Comparison of ENCODE assay signal across 8 mouse cellular contexts in the genomic region with DNA sequence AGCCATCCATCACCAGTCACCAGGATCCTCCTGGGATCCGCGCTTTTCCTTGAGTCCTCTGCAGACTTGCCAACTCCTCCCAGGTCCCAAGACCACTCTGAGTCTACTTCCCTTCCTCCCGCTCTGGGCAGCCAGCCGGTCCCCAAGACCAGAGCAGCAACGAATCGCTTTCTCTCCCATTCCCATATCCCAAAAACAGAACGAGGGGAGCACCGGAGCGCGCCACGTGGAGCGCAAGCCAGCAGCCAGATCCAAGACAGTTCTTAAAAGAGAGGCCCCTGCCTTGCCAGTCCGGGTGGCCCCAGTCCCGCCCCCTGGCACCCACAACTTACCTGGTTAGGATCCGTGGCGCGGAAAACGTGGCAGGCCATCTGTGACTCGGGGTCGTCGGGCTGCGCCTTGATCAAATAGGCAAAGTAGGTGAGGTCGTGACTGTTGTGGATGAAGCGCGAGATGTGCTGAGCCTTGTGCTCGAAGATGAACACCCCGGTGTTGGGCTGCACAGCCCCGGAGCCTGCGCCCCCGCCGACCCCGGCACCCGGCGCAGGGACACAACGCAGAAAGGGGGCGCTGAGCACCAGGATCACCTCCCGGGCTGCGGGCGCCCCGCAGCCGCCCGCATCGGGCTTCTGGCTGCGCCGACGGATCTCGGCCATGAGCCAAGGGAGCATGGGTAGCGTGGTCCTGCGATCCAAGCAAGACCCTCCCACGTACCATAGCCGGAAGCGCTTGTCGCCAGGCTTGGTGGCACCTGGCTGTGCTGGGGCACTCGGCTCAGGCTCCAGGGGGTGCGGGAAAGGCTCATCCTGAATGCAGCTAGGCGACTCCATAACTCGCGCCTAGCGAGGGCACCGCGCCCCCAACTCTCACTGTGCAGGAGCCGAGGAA. TPM values are rescaled to one million over a fixed set of nuclear protein-coding genes. Genes with fewer than 3 reads are reported as not detected.
DNase-seq lines count a peak whose midpoint lies in the region; ATAC-seq and TF ChIP-seq lines count a peak whose summit lies in the region.

No protein-coding gene starts in this region.

- TF ChIP-seq CTCF in small intestine, adult 2 months (IDR thresholded peaks at IDR 0.05; ENCODE audit: extremely low read depth, insufficient read length, insufficient replicate concordance, low read depth, low read length), result no peak

- H3K4me3 ChIP-seq in hindbrain, embryonic 14.5 days (replicated peaks; ENCODE audit: low read length), result peak overlapping the region; percentile 55
- H3K4me3 ChIP-seq in midbrain, embryonic 11.5 days (ENCODE audit: low read depth, low read length), result peak overlapping the region; percentile 50
- peak overlapping the region; percentile 72 for H3K4me3 ChIP-seq in small intestine, adult 2 months (ENCODE audit: low read depth, low read length)

- H3K27ac ChIP-seq in hindbrain, embryonic 14.5 days, result peak overlapping the region; percentile 22; the same call in 1 of the 2 replicates
- H3K27ac ChIP-seq in midbrain, embryonic 11.5 days (ENCODE audit: low read depth, low read length), result no peak overlapping the region
- H3K27ac ChIP-seq in small intestine, adult 2 months (ENCODE audit: insufficient read depth, low read depth, low read length), result no peak overlapping the region

- ATAC-seq in hindbrain, embryonic 14.5 days (ENCODE audit: low FRiP score), result peak; percentile 58
- ATAC-seq in midbrain, embryonic 11.5 days (ENCODE audit: low FRiP score), result peak; percentile 64

- under 1% methylated on average over 62 of the region's 62 CpGs for WGBS in hindbrain, embryonic 14.5 days
- under 1% methylated on average over 62 of the region's 62 CpGs for WGBS in midbrain, embryonic 11.5 days
- under 1% methylated on average over 62 of the region's 62 CpGs for WGBS in small intestine, adult 2 months

- peaks cover 8% of the 10 kb centered on the region for H3K4me1 ChIP-seq in hindbrain, embryonic 14.5 days (replicated peaks; ENCODE audit: control insufficient read depth, insufficient read depth, low read length)
- peaks cover 4% of the 10 kb centered on the region; the same call in 1 of the 2 replicates for H3K4me1 ChIP-seq in midbrain, embryonic 11.5 days (ENCODE audit: control insufficient read depth, insufficient read depth, low read length)
- peaks cover 8% of the 10 kb centered on the region; the same call in 1 of the 2 replicates for H3K4me1 ChIP-seq in small intestine, adult 2 months (ENCODE audit: control insufficient read depth, insufficient read depth, insufficient read length, low read length)

- no peaks in the 10 kb centered on the region for H3K36me3 ChIP-seq in hindbrain, embryonic 14.5 days (replicated peaks; ENCODE audit: control insufficient read depth, insufficient read depth)
- no peaks in the 10 kb centered on the region for H3K36me3 ChIP-seq in midbrain, embryonic 11.5 days (ENCODE audit: control insufficient read depth, insufficient read depth, low read length)
- no peaks in the 10 kb centered on the region for H3K36me3 ChIP-seq in small intestine, adult 2 months (ENCODE audit: control insufficient read depth, insufficient read depth, low read length)

- peak; percentile 1 to 13 for DNase-seq in layer of hippocampus, adult 18-20 months (ENCODE audit: low spot score in 2 of 2)
- no peak for DNase-seq in layer of hippocampus, adult 9-11 months
- peak; percentile 72 to 74 for DNase-seq in cerebellum, postnatal 10 days
- DNase-seq in frontal cortex, postnatal 14 days (ENCODE audit: low spot score in 2 of 2), result peak; percentile 8 to 14
- DNase-seq in hindbrain, embryonic 14.5 days (ENCODE audit: low spot score), result peak; percentile 43
- peak; percentile 17 to 19 for DNase-seq in left cerebral cortex, postnatal 36 days (ENCODE audit: low spot score in 2 of 2)
- peak; percentile 96 for DNase-seq in midbrain, embryonic 11.5 days (ENCODE audit: low spot score, missing footprints)

- H3K9ac ChIP-seq in hindbrain, embryonic 14.5 days, result peak overlapping the region; percentile 59
- H3K9ac ChIP-seq in midbrain, embryonic 11.5 days (ENCODE audit: low read length), result peak overlapping the region; percentile 49

- no peak for TF ChIP-seq POLR2A in small intestine, adult 2 months (IDR thresholded peaks at IDR 0.05; ENCODE audit: low read depth, low read length)

- H3K4me2 ChIP-seq in hindbrain, embryonic 14.5 days (replicated peaks), result peak overlapping the region; percentile 99
- peak overlapping the region; percentile 99 for H3K4me2 ChIP-seq in midbrain, embryonic 11.5 days

- H3K9me3 ChIP-seq in hindbrain, embryonic 14.5 days (ENCODE audit: control insufficient read depth, low read length), result no peaks in the 10 kb centered on the region
- H3K9me3 ChIP-seq in midbrain, embryonic 11.5 days (ENCODE audit: control insufficient read depth, low read length), result no peaks in the 10 kb centered on the region

- intact Hi-C loops in left cerebral cortex, postnatal 36 days (cut with DNase I), result loop anchor here (5.0 kb wide), 2 partner anchors 44 to 91 kb away; partner anchors contain the start of gene Uchl3

- H3K27me3 ChIP-seq in hindbrain, embryonic 14.5 days (ENCODE audit: control insufficient read depth, insufficient read depth, low read length), result no peaks in the 10 kb centered on the region
- H3K27me3 ChIP-seq in midbrain, embryonic 11.5 days (ENCODE audit: control insufficient read depth, insufficient read depth, low read length), result peaks cover 11% of the 10 kb centered on the region
- peaks cover 9% of the 10 kb centered on the region; the same call in 1 of the 2 replicates for H3K27me3 ChIP-seq in small intestine, adult 2 months (ENCODE audit: control insufficient read depth, insufficient read depth, low read length)

RNA-seq across cellular contexts. Expression of gene Tbc1d4, which starts 1.1 kb away (rescaled TPM):
- total RNA-seq in layer of hippocampus, adult 18-20 months (2021), result 1 to 10 TPM; 8.8 to 9.8 TPM
- 5.9 and 8.7 TPM in 2 replicates for polyA plus RNA-seq in hindbrain, embryonic 14.5 days (2014; fragmentation: Nextera tagmentation; extraction: Ambion mirVana)
- total RNA-seq in left cerebral cortex, postnatal 36 days (2021), result 10 to 100 TPM in 1 of 2 experiments, 1 to 10 TPM in 1; 6.1 to 12.0 TPM
- polyA plus RNA-seq in midbrain, embryonic 11.5 days (2014; fragmentation: Nextera tagmentation; extraction: Ambion mirVana), result 4.1 and 4.5 TPM in 2 replicates
- polyA plus RNA-seq in small intestine, adult 2 months (2012; rRNA removed), result 1.3 and 1.9 TPM in 2 replicates

RNA-seq across cellular contexts. Expression of gene Commd6, which starts 32.6 kb away (rescaled TPM):
- total RNA-seq in layer of hippocampus, adult 18-20 months (2021), result 10 to 100 TPM; 54.1 to 57.3 TPM
- polyA plus RNA-seq in hindbrain, embryonic 14.5 days (2014; fragmentation: Nextera tagmentation; extraction: Ambion mirVana), result 86.5 and 91.9 TPM in 2 replicates
- 10 to 100 TPM; 57.3 to 58.6 TPM for total RNA-seq in left cerebral cortex, postnatal 36 days (2021)
- 119 and 121 TPM in 2 replicates for polyA plus RNA-seq in midbrain, embryonic 11.5 days (2014; fragmentation: Nextera tagmentation; extraction: Ambion mirVana)
- polyA plus RNA-seq in small intestine, adult 2 months (2012; rRNA removed), result 5.4 and 9.2 TPM in 2 replicates

RNA-seq across cellular contexts. Expression of gene Uchl3, which starts 45.9 kb away (rescaled TPM):
- 10 to 100 TPM; 49.7 to 51.5 TPM for total RNA-seq in layer of hippocampus, adult 18-20 months (2021)
- 277 and 278 TPM in 2 replicates for polyA plus RNA-seq in hindbrain, embryonic 14.5 days (2014; fragmentation: Nextera tagmentation; extraction: Ambion mirVana)
- 10 to 100 TPM; 36.1 to 40.2 TPM for total RNA-seq in left cerebral cortex, postnatal 36 days (2021)
- 164 TPM in 2 replicates for polyA plus RNA-seq in midbrain, embryonic 11.5 days (2014; fragmentation: Nextera tagmentation; extraction: Ambion mirVana)
- 3.7 and 10.1 TPM in 2 replicates for polyA plus RNA-seq in small intestine, adult 2 months (2012; rRNA removed)

Comparison
In these comparisons a context has a peak if more than half of its experiments do, and no peak if none do; other contexts are left out.
1. RNA of gene Uchl3, which starts 45.9 kb away (polyA plus RNA-seq): 277 to 278 TPM in hindbrain, embryonic 14.5 days and 164 TPM in midbrain, embryonic 11.5 days; 3.7 to 10.1 TPM in small intestine, adult 2 months; every median in the first group is over 10 times any median in the second.
2. Peak in every context shown above with its lines, with median percentiles within 50 percentile points of each other: H3K4me3 ChIP-seq.